Mouse (Mus musculus): ENCODE measurements around the gene Foxp1. TPM values are rescaled to one million over a fixed set of nuclear protein-coding genes. Genes with fewer than 3 reads are reported as not detected.
A peak's percentile ranks its signal among the peaks of the same experiment; 100 is the strongest.

The Foxp1 gene
- total RNA-seq, 1 experiment from 2014 or later = 110 TPM

GRCm38 (mm10) chr6:99189967-99190366 is 332.6 kb downstream of the Foxp1 start:
- no peak for ATAC-seq (replicated peaks in 1 of 2; ENCODE audit: insufficient read depth in 1 of 2, low FRiP score in 2 of 2, low TSS enrichment in 1 of 2, low read depth in 1 of 2, poor library complexity in 2 of 2, severe bottlenecking in 2 of 2)

- peak; percentile 30 to 31; a peak in 3 of 4 replicates for ATAC-seq (replicated peaks in 1 of 2; ENCODE audit: insufficient read depth in 1 of 2, low FRiP score in 2 of 2, low TSS enrichment in 1 of 2, low read depth in 1 of 2, poor library complexity in 2 of 2, severe bottlenecking in 2 of 2)
These were observed 333.9 kb downstream of the Foxp1 start for GRCm38 (mm10) chr6:99188366-99189216.

- ATAC-seq (replicated peaks in 1 of 2; ENCODE audit: insufficient read depth in 1 of 2, low FRiP score in 2 of 2, low TSS enrichment in 1 of 2, low read depth in 1 of 2, poor library complexity in 2 of 2, severe bottlenecking in 2 of 2) = no peak
These were observed 334.6 kb downstream of the Foxp1 start for GRCm38 (mm10) chr6:99187914-99188313.

GRCm38 (mm10) chr6:99187415-99187814 is 335.1 kb downstream of the Foxp1 start:
- no peak for ATAC-seq (replicated peaks in 1 of 2; ENCODE audit: insufficient read depth in 1 of 2, low FRiP score in 2 of 2, low TSS enrichment in 1 of 2, low read depth in 1 of 2, poor library complexity in 2 of 2, severe bottlenecking in 2 of 2)

GRCm38 (mm10) chr6:99186569-99186968 is 336.0 kb downstream of the Foxp1 start:
- ATAC-seq (replicated peaks in 1 of 2; ENCODE audit: insufficient read depth in 1 of 2, low FRiP score in 2 of 2, low TSS enrichment in 1 of 2, low read depth in 1 of 2, poor library complexity in 2 of 2, severe bottlenecking in 2 of 2) = no peak

- no peak for ATAC-seq (replicated peaks in 1 of 2; ENCODE audit: insufficient read depth in 1 of 2, low FRiP score in 2 of 2, low TSS enrichment in 1 of 2, low read depth in 1 of 2, poor library complexity in 2 of 2, severe bottlenecking in 2 of 2)
These were observed 336.7 kb downstream of the Foxp1 start for GRCm38 (mm10) chr6:99185797-99186196.

- ATAC-seq (replicated peaks in 1 of 2; ENCODE audit: insufficient read depth in 1 of 2, low FRiP score in 2 of 2, low TSS enrichment in 1 of 2, low read depth in 1 of 2, poor library complexity in 2 of 2, severe bottlenecking in 2 of 2) = no peak
These were observed 338.5 kb downstream of the Foxp1 start for GRCm38 (mm10) chr6:99184051-99184450.

- ATAC-seq (replicated peaks in 1 of 2; ENCODE audit: insufficient read depth in 1 of 2, low FRiP score in 2 of 2, low TSS enrichment in 1 of 2, low read depth in 1 of 2, poor library complexity in 2 of 2, severe bottlenecking in 2 of 2) = no peak
These were observed 339.7 kb downstream of the Foxp1 start for GRCm38 (mm10) chr6:99182777-99183176.

GRCm38 (mm10) chr6:99176216-99176615 is 346.3 kb downstream of the Foxp1 start:
- no peak for ATAC-seq (replicated peaks in 1 of 2; ENCODE audit: insufficient read depth in 1 of 2, low FRiP score in 2 of 2, low TSS enrichment in 1 of 2, low read depth in 1 of 2, poor library complexity in 2 of 2, severe bottlenecking in 2 of 2)

- ATAC-seq (replicated peaks in 1 of 2; ENCODE audit: insufficient read depth in 1 of 2, low FRiP score in 2 of 2, low TSS enrichment in 1 of 2, low read depth in 1 of 2, poor library complexity in 2 of 2, severe bottlenecking in 2 of 2) = peak in 1 of 2 experiments; percentile 37; a peak in 2 of 4 replicates
These were observed 347.1 kb downstream of the Foxp1 start for GRCm38 (mm10) chr6:99175377-99175776.

- ATAC-seq (replicated peaks in 1 of 2; ENCODE audit: insufficient read depth in 1 of 2, low FRiP score in 2 of 2, low TSS enrichment in 1 of 2, low read depth in 1 of 2, poor library complexity in 2 of 2, severe bottlenecking in 2 of 2) = no peak
These were observed 348.7 kb downstream of the Foxp1 start for GRCm38 (mm10) chr6:99173902-99174210.

GRCm38 (mm10) chr6:99173066-99173901 is 349.2 kb downstream of the Foxp1 start:
- 0 out of 4 replicates have a peak, but pooled peaks of 1 of the 2 experiments have one; percentile 12 for ATAC-seq (replicated peaks in 1 of 2; ENCODE audit: insufficient read depth in 1 of 2, low FRiP score in 2 of 2, low TSS enrichment in 1 of 2, low read depth in 1 of 2, poor library complexity in 2 of 2, severe bottlenecking in 2 of 2)

- no peak for ATAC-seq (replicated peaks in 1 of 2; ENCODE audit: insufficient read depth in 1 of 2, low FRiP score in 2 of 2, low TSS enrichment in 1 of 2, low read depth in 1 of 2, poor library complexity in 2 of 2, severe bottlenecking in 2 of 2)
These were observed 349.9 kb downstream of the Foxp1 start for GRCm38 (mm10) chr6:99172589-99172986.

- ATAC-seq (replicated peaks in 1 of 2; ENCODE audit: insufficient read depth in 1 of 2, low FRiP score in 2 of 2, low TSS enrichment in 1 of 2, low read depth in 1 of 2, poor library complexity in 2 of 2, severe bottlenecking in 2 of 2) = peak in 1 of 2 experiments; percentile 18; a peak in 1 of 4 replicates
These were observed 350.5 kb downstream of the Foxp1 start for GRCm38 (mm10) chr6:99171901-99172588.

GRCm38 (mm10) chr6:99171281-99171825 is 351.2 kb downstream of the Foxp1 start:
- no peak for ATAC-seq (replicated peaks in 1 of 2; ENCODE audit: insufficient read depth in 1 of 2, low FRiP score in 2 of 2, low TSS enrichment in 1 of 2, low read depth in 1 of 2, poor library complexity in 2 of 2, severe bottlenecking in 2 of 2)

GRCm38 (mm10) chr6:99168727-99169126 is 353.8 kb downstream of the Foxp1 start:
- ATAC-seq (replicated peaks in 1 of 2; ENCODE audit: insufficient read depth in 1 of 2, low FRiP score in 2 of 2, low TSS enrichment in 1 of 2, low read depth in 1 of 2, poor library complexity in 2 of 2, severe bottlenecking in 2 of 2) = no peak

- no peak for ATAC-seq (replicated peaks in 1 of 2; ENCODE audit: insufficient read depth in 1 of 2, low FRiP score in 2 of 2, low TSS enrichment in 1 of 2, low read depth in 1 of 2, poor library complexity in 2 of 2, severe bottlenecking in 2 of 2)
These were observed 355.5 kb downstream of the Foxp1 start for GRCm38 (mm10) chr6:99167001-99167400.

All from hematopoietic stem cell, adult 5-6 weeks (primary cell).